Mouse (Mus musculus): Measurements from ENCODE around the gene Stk19.

DNA sequence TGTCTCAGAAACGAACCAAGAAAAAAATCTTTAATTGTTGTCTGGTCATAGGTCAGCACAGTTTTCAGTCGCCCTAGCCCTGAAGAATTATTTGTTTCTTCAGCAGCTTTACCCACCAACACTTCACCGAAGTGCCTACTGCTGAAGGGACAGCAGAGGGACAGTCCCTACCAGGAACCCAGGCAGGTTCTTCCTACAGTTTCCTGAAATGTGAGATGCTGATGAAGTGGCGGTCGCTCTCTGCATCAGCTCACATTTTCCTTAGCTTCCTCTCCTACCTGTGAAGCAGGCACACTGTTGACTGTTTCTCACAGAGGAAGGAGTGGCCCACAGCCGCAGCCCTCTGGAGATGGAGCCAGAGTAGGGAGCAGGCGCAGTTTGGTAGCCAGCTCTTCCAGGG lies 29.2 kb upstream of the Stk19 start:
- no peak for TF ChIP-seq CTCF (IDR thresholded peaks at IDR 0.05; ENCODE audit: control insufficient read depth, insufficient read depth, insufficient read length)
- no peak for TF ChIP-seq MYOG (IDR thresholded peaks at IDR 0.05; ENCODE audit: control insufficient read depth, extremely low read depth, insufficient read length)
